Comparison of ENCODE assay signal across 10 mouse cellular contexts in the genomic region with DNA sequence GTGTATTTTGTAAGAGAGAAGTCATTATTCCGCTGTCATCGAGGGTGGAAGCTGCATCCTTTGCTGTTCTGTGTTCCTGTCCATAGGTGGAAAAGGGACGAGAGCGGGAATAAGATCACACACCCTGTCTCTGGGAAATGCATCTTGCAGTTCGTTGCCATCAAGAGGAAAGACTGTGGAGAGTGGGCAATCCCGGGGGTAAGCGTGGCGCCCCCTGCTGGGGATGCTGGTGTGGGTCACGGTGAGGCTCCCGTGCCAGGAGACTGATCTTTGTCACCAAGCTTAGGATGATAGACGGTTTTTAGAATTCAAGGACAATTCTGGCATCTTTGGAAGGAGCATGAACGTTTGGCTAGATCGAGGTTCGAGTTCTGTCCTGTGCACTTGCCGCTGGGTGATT. TPM values are rescaled to one million over a fixed set of nuclear protein-coding genes. Genes with fewer than 3 reads are reported as not detected.
DNase-seq lines count a peak whose midpoint lies in the region; ATAC-seq and TF ChIP-seq lines count a peak whose summit lies in the region.
"Had no signal": no experiment of that assay in that cellular context is flagged by ENCODE, and none has a peak within 500 bp of the region (broad histone marks: within the 10 kb centered on the region; RNA-seq: fewer than 3 reads in every experiment).

No protein-coding gene starts in this region.

- H3K4me1 ChIP-seq in small intestine, adult 2 months (ENCODE audit: control insufficient read depth, insufficient read depth, insufficient read length, low read length), result no peaks in the 10 kb centered on the region

- 56% methylated on average over 15 of the region's 15 CpGs for WGBS in small intestine, adult 2 months

- no peak for TF ChIP-seq POLR2A in small intestine, adult 2 months (IDR thresholded peaks at IDR 0.05; ENCODE audit: low read depth, low read length)

- no peak overlapping the region for H3K4me3 ChIP-seq in small intestine, adult 2 months (ENCODE audit: low read depth, low read length)
- H3K4me3 ChIP-seq: hindbrain, embryonic 15.5 days had no signal

- H3K27me3 ChIP-seq in small intestine, adult 2 months (ENCODE audit: control insufficient read depth, insufficient read depth, low read length), result no peaks in the 10 kb centered on the region
- H3K27me3 ChIP-seq: hindbrain, embryonic 15.5 days had no signal

- TF ChIP-seq CTCF in small intestine, adult 2 months (IDR thresholded peaks at IDR 0.05; ENCODE audit: extremely low read depth, insufficient read length, insufficient replicate concordance, low read depth, low read length), result peak; percentile 78; the same call in 1 of the 2 replicates

- ATAC-seq in common myeloid progenitor, adult 5-6 weeks (replicated peaks; ENCODE audit: low read depth, poor library complexity, severe bottlenecking), result peak; percentile 67

- peak; percentile 51 for DNase-seq in gastrocnemius, adult 18-20 months (ENCODE audit: low spot score)
- DNase-seq in gastrocnemius, postnatal 25 days, result no peak
- DNase-seq in ovary, postnatal 36 days (ENCODE audit: low spot score), result peak; percentile 50
- DNase-seq in ovary, postnatal 14 days (ENCODE audit: low spot score), result no peak
- peak; percentile 30 to 72 for DNase-seq in kidney, postnatal 36 days
- DNase-seq in c-Kit-positive CD71-positive TER-119-positive erythroid progenitor cells, embryonic 14.5 days (ENCODE audit: low spot score), result no peak

- no peak overlapping the region for H3K27ac ChIP-seq in small intestine, adult 2 months (ENCODE audit: insufficient read depth, low read depth, low read length)
- H3K27ac ChIP-seq: hindbrain, embryonic 15.5 days had no signal

- H3K36me3 ChIP-seq in small intestine, adult 2 months (ENCODE audit: control insufficient read depth, insufficient read depth, low read length), result peaks cover 42% of the 10 kb centered on the region

RNA-seq across cellular contexts. Expression of gene Nudt9, which starts 11.9 kb away (rescaled TPM):
- 10 to 100 TPM; 66.3 to 68.5 TPM for total RNA-seq in gastrocnemius, adult 18-20 months (2021)
- 10 to 100 TPM; 50.4 to 55.4 TPM for total RNA-seq in gastrocnemius, postnatal 25 days (2021)
- 62.6 and 65.2 TPM in 2 replicates for total RNA-seq in common myeloid progenitor, adult 5-6 weeks (2017)
- polyA plus RNA-seq in small intestine, adult 2 months (2012; rRNA removed), result 24.6 and 58.0 TPM in 2 replicates

RNA-seq across cellular contexts. Expression of gene Gm17660, which starts 19.4 kb away (rescaled TPM):
- not detected for total RNA-seq in gastrocnemius, adult 18-20 months (2021)
- total RNA-seq in gastrocnemius, postnatal 25 days (2021), result not detected
- total RNA-seq in common myeloid progenitor, adult 5-6 weeks (2017), result not detected in 2 replicates
- not detected in 2 replicates for polyA plus RNA-seq in small intestine, adult 2 months (2012; rRNA removed)
- total RNA-seq: adrenal gland, postnatal 4 days had no signal
- polyA plus RNA-seq: hindbrain, embryonic 15.5 days had no signal

RNA-seq across cellular contexts. Expression of gene Hsd17b11, which starts 36.3 kb away (rescaled TPM):
- total RNA-seq in gastrocnemius, adult 18-20 months (2021), result 1 to 10 TPM; 7.5 to 9.4 TPM
- 1 to 10 TPM; 7.8 to 8.3 TPM for total RNA-seq in gastrocnemius, postnatal 25 days (2021)
- total RNA-seq in common myeloid progenitor, adult 5-6 weeks (2017), result 40.1 and 54.7 TPM in 2 replicates
- polyA plus RNA-seq in small intestine, adult 2 months (2012; rRNA removed), result 46.9 and 109 TPM in 2 replicates

RNA-seq across cellular contexts. Expression of gene Sparcl1, which starts 55.5 kb away (rescaled TPM):
- 100 to 1,000 TPM; 111 to 112 TPM for total RNA-seq in gastrocnemius, adult 18-20 months (2021)
- total RNA-seq in gastrocnemius, postnatal 25 days (2021), result 100 to 1,000 TPM; 106 to 110 TPM
- total RNA-seq in common myeloid progenitor, adult 5-6 weeks (2017), result not detected in 2 replicates
- polyA plus RNA-seq in small intestine, adult 2 months (2012; rRNA removed), result 24.3 and 28.8 TPM in 2 replicates

Comparison
In these comparisons a context has a peak if more than half of its experiments do, and no peak if none do; other contexts are left out.
1. DNase-seq: peak in gastrocnemius, adult 18-20 months (single experiment), ovary, postnatal 36 days (single experiment) and kidney, postnatal 36 days (2 of 2); none in gastrocnemius, postnatal 25 days (single experiment), ovary, postnatal 14 days (single experiment) and c-Kit-positive CD71-positive TER-119-positive erythroid progenitor cells, embryonic 14.5 days (single experiment).